Mouse (Mus musculus) forebrain, embryonic 16.5 days (tissue): ENCODE measurements around the gene Cars2. TPM values are rescaled to one million over a fixed set of nuclear protein-coding genes. Genes with fewer than 3 reads are reported as not detected.

Experiments used
- ATAC-seq: fragments of 200-750 bp; cut with Nextera tagmentation; 2 replicates; pipeline ENCODE4 v1.8.0; 2017; ENCODE audit warnings: mild to moderate bottlenecking, moderate library complexity
- H3K27ac ChIP-seq: fragments of 300-500 bp; sonication (generic); 2 replicates; pipeline ENCODE4 v1.5.1; 2014; ENCODE audit warnings: low read length, control low read depth
- H3K27me3 ChIP-seq: fragments of 300-500 bp; sonication (generic); replicated peaks from 2 replicates; pipeline ENCODE4 v1.6.1; 2014; ENCODE audit warnings: low read length; ENCODE audit not compliant: control insufficient read depth, insufficient read depth
- H3K36me3 ChIP-seq: fragments of 300-500 bp; sonication (generic); 2 replicates; pipeline ENCODE4 v1.6.1; 2014; ENCODE audit not compliant: control insufficient read depth, insufficient read depth
- H3K4me1 ChIP-seq: fragments of 300-500 bp; sonication (generic); replicated peaks from 2 replicates; pipeline ENCODE4 v1.6.1; 2014; ENCODE audit warnings: low read length; ENCODE audit not compliant: control insufficient read depth, insufficient read depth
- H3K4me2 ChIP-seq: fragments of 300-500 bp; sonication (generic); 2 replicates; pipeline ENCODE4 v1.6.1; 2014; ENCODE audit warnings: mild to moderate bottlenecking, low read length, control low read depth
- H3K4me3 ChIP-seq: fragments of 300-500 bp; sonication (generic); replicated peaks from 2 replicates; pipeline ENCODE4 v1.5.1; 2014; ENCODE audit warnings: mild to moderate bottlenecking, low read length, control low read depth
- H3K9ac ChIP-seq: fragments of 300-500 bp; sonication (generic); replicated peaks from 2 replicates; pipeline ENCODE4 v1.6.1; 2014; ENCODE audit warnings: low read depth, low read length, control low read depth
- H3K9me3 ChIP-seq: fragments of 300-500 bp; sonication (generic); 2 replicates; pipeline ENCODE4 v1.6.1; 2016; ENCODE audit warnings: low read length; ENCODE audit not compliant: control insufficient read depth
- WGBS: fragments of 180-500 bp; shearing (Covaris S2); extraction: QIAGEN DNeasy Blood & Tissue Kit; methylation state at CpG from one replicate; pipeline ENCODE4 v1.1.7; 2014; 5-methylcytosine and 5-hydroxymethylcytosine counted together
- polyA plus RNA-seq: library from polyadenylated mRNA; unstranded; fragments of >200 nt; fragmentation: Nextera tagmentation; extraction: Ambion mirVana; gene quantifications from 2 replicates; pipeline ENCODE4 v1.2.1, GENCODE M21; 2015

Cars2 gene
- polyA plus RNA-seq, 1 experiment from 2014 or later: 34.1 TPM

DNA sequence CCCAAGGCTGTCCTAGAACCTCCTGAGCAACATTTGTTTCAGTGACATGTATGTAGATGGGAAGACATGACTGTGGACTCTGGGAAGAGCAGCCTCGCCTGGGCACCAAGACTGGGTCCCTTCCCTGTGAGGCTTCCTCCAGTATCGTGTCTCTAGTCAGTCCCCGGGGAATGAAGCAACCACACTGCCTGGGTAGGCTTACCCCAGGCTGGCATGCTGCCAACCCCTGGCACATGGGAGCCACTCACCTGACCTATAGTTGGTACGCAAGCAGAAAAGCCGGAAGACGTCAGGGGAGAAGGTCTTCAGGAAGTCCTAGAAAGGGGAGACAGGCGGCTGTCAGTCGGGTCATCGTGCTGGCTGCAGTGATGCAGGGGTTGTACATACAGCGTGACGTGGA, 31.9 kb downstream of the Cars2 start:
- WGBS: 84% methylated on average over 11 of the region's 11 CpGs
- ATAC-seq: no peak
- no peak overlapping the region for H3K4me3 ChIP-seq

DNA sequence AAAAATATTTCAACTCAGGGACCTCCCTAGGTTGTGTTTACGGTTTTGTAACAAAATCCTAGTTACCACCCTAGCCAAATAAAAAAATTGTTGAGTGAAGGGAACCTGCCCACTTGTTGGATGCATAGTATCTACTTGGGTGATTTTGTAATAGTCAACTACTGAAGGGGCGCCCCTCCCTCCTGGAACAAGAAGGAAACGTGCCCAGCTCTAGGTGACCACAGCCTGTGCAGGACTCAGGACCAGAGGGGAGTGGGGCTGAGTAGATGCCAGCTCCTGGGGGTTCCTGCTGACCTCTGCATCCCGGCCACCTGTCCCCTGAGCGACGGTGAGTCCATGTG, 32.6 kb downstream of the Cars2 start:
- no peaks in the 10 kb centered on the region for H3K9me3 ChIP-seq
- no peaks in the 10 kb centered on the region for H3K4me1 ChIP-seq
- H3K36me3 ChIP-seq: peaks cover 7% of the 10 kb centered on the region; the same call in 1 of the 2 replicates
- no peaks in the 10 kb centered on the region for H3K27me3 ChIP-seq
- H3K4me2 ChIP-seq: no peak overlapping the region
- no peak overlapping the region for H3K4me3 ChIP-seq
- WGBS: 87% methylated on average over 6 of the region's 6 CpGs
- H3K27ac ChIP-seq: no peak overlapping the region
- ATAC-seq: no peak
- no peak overlapping the region for H3K9ac ChIP-seq

More for the DNA sequence above, 31.9 kb downstream of the Cars2 start:
- no peaks in the 10 kb centered on the region for H3K4me1 ChIP-seq
- no peaks in the 10 kb centered on the region for H3K9me3 ChIP-seq
- H3K4me2 ChIP-seq: no peak overlapping the region
- no peak overlapping the region for H3K9ac ChIP-seq
- no peaks in the 10 kb centered on the region for H3K27me3 ChIP-seq
- peaks cover 7% of the 10 kb centered on the region; the same call in 1 of the 2 replicates for H3K36me3 ChIP-seq
- H3K27ac ChIP-seq: no peak overlapping the region

- Histone ChIP-seq H3K27me3 (no peaks in the 10 kb centered on the region), H3K9me3 (no peaks in the 10 kb centered on the region), H3K4me1 (no peaks in the 10 kb centered on the region), H3K36me3 (peaks cover 9% of the 10 kb centered on the region; the same call in 1 of the 2 replicates), H3K9ac (no peak overlapping the region), H3K4me3 (no peak overlapping the region), H3K27ac (no peak overlapping the region), H3K4me2 (no peak overlapping the region)
- WGBS: 92% methylated on average over 16 of the region's 16 CpGs
- no peak for ATAC-seq
Observed at GRCm38 (mm10) chr8:11517366-11518055, 33.1 kb downstream of the Cars2 start.

- Histone ChIP-seq H3K27ac (no peak overlapping the region), H3K9ac (no peak overlapping the region), H3K4me2 (no peak overlapping the region), H3K4me3 (no peak overlapping the region), H3K4me1 (no peaks in the 10 kb centered on the region), H3K27me3 (no peaks in the 10 kb centered on the region), H3K9me3 (no peaks in the 10 kb centered on the region), H3K36me3 (peaks cover 20% of the 10 kb centered on the region)
- WGBS: 94% methylated on average over 9 of the region's 9 CpGs
- ATAC-seq: no peak
Observed at GRCm38 (mm10) chr8:11516292-11516691, 34.3 kb downstream of the Cars2 start.

- H3K4me3 ChIP-seq: no peak overlapping the region
- H3K4me1 ChIP-seq: no peaks in the 10 kb centered on the region
- ATAC-seq: no peak
- H3K4me2 ChIP-seq: no peak overlapping the region
- H3K9ac ChIP-seq: no peak overlapping the region
- H3K36me3 ChIP-seq: peaks cover 35% of the 10 kb centered on the region
- no peaks in the 10 kb centered on the region for H3K27me3 ChIP-seq
- WGBS: 88% methylated on average over 5 of the region's 5 CpGs
- no peak overlapping the region for H3K27ac ChIP-seq
- no peaks in the 10 kb centered on the region for H3K9me3 ChIP-seq
Observed at GRCm38 (mm10) chr8:11513247-11513646, 37.3 kb downstream of the Cars2 start.

- Histone ChIP-seq H3K9ac (no peak overlapping the region), H3K4me3 (no peak overlapping the region), H3K4me1 (no peaks in the 10 kb centered on the region), H3K27me3 (no peaks in the 10 kb centered on the region), H3K4me2 (no peak overlapping the region), H3K36me3 (peaks cover 34% of the 10 kb centered on the region), H3K27ac (no peak overlapping the region), H3K9me3 (no peaks in the 10 kb centered on the region)
- no peak for ATAC-seq
- 93% methylated on average over 9 of the region's 9 CpGs for WGBS
Observed at GRCm38 (mm10) chr8:11512711-11513110, 37.9 kb downstream of the Cars2 start.

- H3K4me1 ChIP-seq: no peaks in the 10 kb centered on the region
- WGBS: 90% methylated on average over 5 of the region's 5 CpGs
- no peak overlapping the region for H3K9ac ChIP-seq
- no peaks in the 10 kb centered on the region for H3K9me3 ChIP-seq
- peaks cover 32% of the 10 kb centered on the region for H3K36me3 ChIP-seq
- H3K4me3 ChIP-seq: no peak overlapping the region
- no peak overlapping the region for H3K27ac ChIP-seq
- no peaks in the 10 kb centered on the region for H3K27me3 ChIP-seq
- ATAC-seq: no peak
- no peak overlapping the region for H3K4me2 ChIP-seq
Observed at GRCm38 (mm10) chr8:11510971-11511370, 39.6 kb downstream of the Cars2 start.

- Histone ChIP-seq H3K27ac (no peak overlapping the region), H3K4me3 (no peak overlapping the region), H3K4me1 (no peaks in the 10 kb centered on the region), H3K9ac (no peak overlapping the region), H3K36me3 (peaks cover 45% of the 10 kb centered on the region), H3K9me3 (no peaks in the 10 kb centered on the region), H3K27me3 (no peaks in the 10 kb centered on the region), H3K4me2 (no peak overlapping the region)
- ATAC-seq: no peak
- WGBS: 85% methylated on average over 10 of the region's 10 CpGs
Observed at GRCm38 (mm10) chr8:11508880-11509279, 41.7 kb downstream of the Cars2 start.

- no peak overlapping the region for H3K9ac ChIP-seq
- H3K4me3 ChIP-seq: no peak overlapping the region
- H3K4me1 ChIP-seq: no peaks in the 10 kb centered on the region
- H3K27ac ChIP-seq: no peak overlapping the region
- peak; percentile 44; the same call in 1 of the 2 replicates for ATAC-seq
- 70% methylated on average over 6 of the region's 6 CpGs for WGBS
- H3K4me2 ChIP-seq: no peak overlapping the region
- H3K9me3 ChIP-seq: no peaks in the 10 kb centered on the region
- no peaks in the 10 kb centered on the region for H3K27me3 ChIP-seq
- H3K36me3 ChIP-seq: peaks cover 37% of the 10 kb centered on the region
Observed at GRCm38 (mm10) chr8:11506802-11507201, 43.8 kb downstream of the Cars2 start.

GRCm38 (mm10) chr8:11506074-11506473, 44.5 kb downstream of the Cars2 start:
- WGBS: 84% methylated on average over 14 of the region's 14 CpGs
- H3K27me3 ChIP-seq: no peaks in the 10 kb centered on the region
- H3K27ac ChIP-seq: no peak overlapping the region
- no peak overlapping the region for H3K9ac ChIP-seq
- ATAC-seq: no peak
- H3K9me3 ChIP-seq: no peaks in the 10 kb centered on the region
- no peak overlapping the region for H3K4me2 ChIP-seq
- H3K36me3 ChIP-seq: peaks cover 30% of the 10 kb centered on the region
- no peaks in the 10 kb centered on the region for H3K4me1 ChIP-seq
- H3K4me3 ChIP-seq: no peak overlapping the region
